Mouse (Mus musculus): ENCODE data around the gene Pdgfd.

DNA sequence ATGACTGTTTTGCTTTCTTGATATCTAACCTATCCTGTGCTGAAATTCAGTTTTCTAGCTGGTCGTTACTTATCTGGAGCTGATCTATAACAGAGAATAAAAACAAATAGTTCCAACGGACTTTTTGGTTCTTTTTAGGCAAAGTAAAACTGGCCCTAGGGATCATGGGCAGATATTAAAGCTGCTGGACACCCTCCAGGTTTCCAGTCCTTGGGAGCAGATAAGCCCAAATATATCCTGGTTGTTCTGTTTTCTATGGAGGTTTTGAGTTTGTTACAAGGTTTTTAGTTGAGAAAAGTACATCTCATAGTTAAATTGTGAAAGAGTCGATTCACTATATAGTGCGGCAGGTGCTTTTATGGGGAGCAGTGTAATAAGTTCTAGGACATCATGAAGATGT is 7.3 kb downstream of the Pdgfd start:
- no peak for TF ChIP-seq CTCF (IDR thresholded peaks at IDR 0.05; ENCODE audit: low read depth)
- TF ChIP-seq EP300 (IDR thresholded peaks at IDR 0.05; ENCODE audit: low read depth): no peak
